Mouse (Mus musculus): Measurements from ENCODE around the gene Cd300lf.

- TF ChIP-seq POLR2A (IDR thresholded peaks at IDR 0.05; ENCODE audit: borderline replicate concordance, low read depth, low read length) (no peak), CTCF (IDR thresholded peaks at IDR 0.05; ENCODE audit: low read depth, low read length) (no peak)
Measured at GRCm38 (mm10) chr11:115081373-115081772, 52.4 kb downstream of the Cd300lf start.
